Mouse (Mus musculus) cerebellum, adult 9-11 months (tissue): ENCODE results near the gene Mybpc2.

ENCODE experiments used
- DNase-seq: peaks from one replicate; pipeline ENCODE4 v3.0.0; 2022

Mybpc2 gene

GRCm38 (mm10) chr7:44461503-44462217 lies 62.8 kb downstream of the Mybpc2 start:
- peak; percentile 61 for DNase-seq

GRCm38 (mm10) chr7:44460767-44461502 lies 63.5 kb downstream of the Mybpc2 start:
- DNase-seq, result peak; percentile 48

DNA sequence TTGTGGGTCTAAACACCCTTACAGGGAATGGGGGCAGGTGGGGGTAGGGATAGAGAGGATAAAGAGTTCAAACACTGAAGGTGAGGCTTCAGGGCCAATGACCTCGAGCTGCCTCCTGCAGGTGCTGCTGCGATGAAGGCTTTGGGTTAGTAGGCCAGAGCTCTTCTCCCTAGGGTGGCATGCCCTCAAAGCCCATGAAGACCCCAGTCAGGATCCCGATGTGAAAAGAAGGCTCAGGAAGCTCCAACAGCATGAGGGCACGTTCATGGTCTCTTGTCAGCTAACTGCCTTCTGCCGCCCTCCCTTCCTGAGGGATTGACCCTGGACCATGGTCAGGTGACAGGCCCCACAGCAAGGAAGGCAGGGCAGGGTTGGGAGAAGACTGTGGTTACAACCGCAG lies 64.4 kb downstream of the Mybpc2 start:
- DNase-seq, result peak; percentile 29

DNA sequence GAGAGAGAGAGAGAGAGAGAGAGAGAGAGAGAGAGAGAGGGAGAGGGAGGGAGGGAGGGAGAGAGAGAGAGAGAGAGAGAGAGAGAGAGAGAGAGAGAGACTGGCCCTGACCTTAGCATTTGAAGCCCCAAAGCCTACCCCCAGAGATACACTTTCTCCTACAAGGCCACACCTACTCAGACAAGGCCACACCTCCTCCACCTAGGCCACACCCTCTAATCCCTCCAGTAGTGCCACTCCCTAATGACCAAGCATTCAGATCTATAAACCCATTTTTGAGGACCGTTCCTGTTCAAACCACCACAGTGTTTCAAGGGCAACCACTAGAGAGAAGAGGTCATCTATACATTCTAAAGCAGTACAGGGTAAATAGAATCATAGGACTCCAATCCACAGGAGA lies 68.2 kb downstream of the Mybpc2 start:
- peak; percentile 26 for DNase-seq

DNA sequence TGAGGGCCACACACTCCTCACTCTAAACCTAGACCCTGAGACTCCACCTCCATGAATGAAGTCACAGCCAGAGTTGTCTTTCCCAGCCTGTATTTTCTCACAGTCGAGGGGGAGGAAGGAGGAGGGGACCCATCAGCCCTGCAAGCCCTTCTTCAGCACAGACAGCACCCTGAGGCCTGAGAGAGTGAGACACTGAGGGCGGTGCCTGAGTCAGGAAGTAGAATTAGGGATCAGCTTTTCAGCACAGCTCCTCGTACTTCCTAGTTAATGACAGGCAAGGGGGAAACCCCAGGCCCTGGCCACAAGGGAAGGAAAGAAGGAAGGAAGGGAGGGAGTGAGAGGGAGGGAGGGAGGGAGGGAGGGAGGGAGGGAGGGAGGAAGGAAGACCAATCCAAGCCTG lies 71.2 kb downstream of the Mybpc2 start:
- no peak for DNase-seq
